Mouse (Mus musculus) layer of hippocampus, adult 11-12 months (tissue): ENCODE data around the gene Smndc1.
A peak's percentile ranks its signal among the peaks of the same experiment; 100 is the strongest.
"Not testable (repeated sequence)": the region's sequence is repeated elsewhere in the genome, so short reads cannot be mapped to it uniquely, and the experiment has no call there.

Experiments used
- DNase-seq: peaks from one replicate; pipeline ENCODE4 v3.0.0; 2022; ENCODE audit warnings: low spot score

The Smndc1 gene

DNA sequence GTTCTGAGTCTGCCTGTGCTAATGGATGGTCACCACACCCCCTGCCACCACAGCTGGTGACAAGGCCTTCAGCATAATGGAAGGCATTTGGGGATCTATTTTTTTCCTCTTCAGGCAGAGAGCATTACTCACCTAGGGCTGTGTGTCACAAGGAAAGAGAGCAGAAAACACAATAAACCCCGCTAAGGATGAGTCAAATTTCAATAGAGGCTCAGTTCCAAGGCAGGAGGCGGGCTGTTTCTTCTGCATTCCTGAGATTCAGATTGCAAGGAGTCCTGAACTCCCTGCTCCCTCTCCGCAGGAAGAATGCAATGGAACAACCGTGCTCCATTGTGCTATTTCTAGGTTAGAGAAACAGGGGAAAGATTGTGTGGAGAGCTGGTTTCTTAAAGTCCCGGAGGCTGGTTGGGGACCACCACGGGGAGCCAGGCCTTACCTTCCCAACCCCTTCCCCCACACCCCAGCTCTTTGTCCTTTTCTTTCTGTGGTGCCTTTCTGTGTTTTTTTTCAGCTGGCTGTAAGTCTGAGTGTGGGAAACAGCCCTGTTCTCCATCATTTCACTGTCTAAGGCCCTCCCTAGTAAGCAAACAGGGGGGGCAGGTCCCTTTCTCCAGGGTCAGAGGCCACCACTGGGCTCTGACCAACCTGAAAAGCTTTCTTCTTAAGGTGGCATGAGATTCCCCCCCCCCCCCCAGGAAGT, 21.9 kb upstream of the Smndc1 start:
- DNase-seq = peak; percentile 37

DNA sequence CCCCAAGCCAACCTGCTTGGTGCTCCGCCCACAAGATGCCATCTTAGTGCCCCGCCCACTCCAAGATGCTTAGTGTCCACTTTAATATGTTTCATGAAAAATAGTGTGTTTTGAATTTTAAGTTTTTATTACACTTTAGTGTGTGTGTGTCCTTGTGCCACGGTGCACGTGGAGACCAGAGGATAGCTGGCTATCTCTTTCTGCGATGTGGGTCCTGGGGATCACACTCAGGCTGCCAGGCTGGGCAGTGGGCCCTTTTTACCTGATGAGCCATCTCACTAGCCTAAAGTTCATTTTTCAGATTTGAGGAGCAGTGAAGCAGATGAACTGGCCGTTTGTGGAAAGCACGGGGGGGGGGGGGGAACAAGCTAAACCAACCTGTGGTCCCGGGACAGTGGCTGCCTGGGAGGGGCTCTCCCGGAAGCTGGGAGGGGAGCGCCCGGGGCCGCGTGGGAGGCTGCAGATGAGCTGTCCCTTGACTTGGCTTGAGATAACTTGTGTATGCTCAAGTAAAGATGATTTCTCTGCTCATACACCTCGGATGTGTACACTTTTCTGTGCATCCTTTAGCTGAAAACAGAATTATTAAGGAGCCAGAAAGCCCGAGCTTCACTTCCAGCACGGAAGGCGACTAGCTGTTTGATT, 19.4 kb upstream of the Smndc1 start:
- no peak for DNase-seq

DNA sequence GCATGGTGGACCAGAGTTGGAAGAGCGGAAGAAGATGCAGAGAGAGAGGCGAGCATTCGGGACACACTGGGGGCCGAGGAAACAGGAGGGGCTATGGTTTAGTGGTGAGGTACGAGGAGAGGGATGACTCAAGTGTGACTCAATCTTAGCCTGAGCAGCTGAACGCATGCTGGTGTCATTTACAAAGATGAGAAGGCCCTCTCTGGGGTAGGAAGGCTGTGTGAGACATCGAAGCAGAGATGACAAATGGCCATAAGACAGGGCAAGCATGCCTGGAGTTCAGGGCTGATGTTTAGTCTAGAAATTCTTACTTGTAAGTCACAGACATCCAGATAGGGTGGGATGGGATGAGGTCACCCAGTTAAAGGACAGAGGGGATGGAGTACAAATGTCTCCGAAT, 18.0 kb upstream of the Smndc1 start:
- no peak for DNase-seq

DNA sequence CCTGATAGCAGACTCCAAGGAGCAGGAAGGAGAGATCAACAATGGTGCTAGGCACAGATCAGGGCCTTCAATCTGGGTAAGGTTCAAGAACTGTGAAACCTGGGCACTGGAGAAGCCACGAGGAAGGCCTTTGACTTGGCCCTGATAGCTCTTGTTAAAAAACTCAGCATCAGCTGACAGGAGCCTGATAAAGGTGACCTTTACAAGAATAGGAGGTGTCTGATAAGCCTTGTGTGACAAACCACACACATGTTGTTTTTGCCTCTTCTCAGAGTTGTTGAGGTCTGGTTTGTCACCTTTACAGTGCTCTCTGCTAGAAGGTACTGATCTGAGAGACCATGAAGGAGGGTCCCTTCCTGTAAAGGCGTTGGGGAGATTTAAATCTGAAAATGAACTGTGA, 17.0 kb upstream of the Smndc1 start:
- no peak for DNase-seq

DNA sequence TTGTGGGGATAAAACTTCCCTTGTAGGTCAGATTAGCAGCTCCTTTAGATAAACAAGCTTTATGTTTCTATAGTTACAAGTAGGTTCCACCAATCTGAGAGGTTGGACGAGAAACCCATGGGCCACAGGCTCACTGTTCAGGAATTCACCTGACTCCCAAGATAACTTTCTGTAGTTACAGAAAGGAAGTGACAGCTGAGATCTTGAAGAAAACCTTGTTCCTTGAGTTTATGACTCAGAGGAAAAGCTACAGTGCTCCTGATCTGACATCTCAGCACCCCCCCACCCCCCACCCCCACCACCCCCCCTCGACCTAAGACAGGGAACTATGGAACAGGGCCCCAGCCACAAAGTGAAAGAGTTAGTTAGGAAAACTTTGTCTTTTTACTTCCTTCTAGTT, 15.4 kb upstream of the Smndc1 start:
- DNase-seq = no peak

DNA sequence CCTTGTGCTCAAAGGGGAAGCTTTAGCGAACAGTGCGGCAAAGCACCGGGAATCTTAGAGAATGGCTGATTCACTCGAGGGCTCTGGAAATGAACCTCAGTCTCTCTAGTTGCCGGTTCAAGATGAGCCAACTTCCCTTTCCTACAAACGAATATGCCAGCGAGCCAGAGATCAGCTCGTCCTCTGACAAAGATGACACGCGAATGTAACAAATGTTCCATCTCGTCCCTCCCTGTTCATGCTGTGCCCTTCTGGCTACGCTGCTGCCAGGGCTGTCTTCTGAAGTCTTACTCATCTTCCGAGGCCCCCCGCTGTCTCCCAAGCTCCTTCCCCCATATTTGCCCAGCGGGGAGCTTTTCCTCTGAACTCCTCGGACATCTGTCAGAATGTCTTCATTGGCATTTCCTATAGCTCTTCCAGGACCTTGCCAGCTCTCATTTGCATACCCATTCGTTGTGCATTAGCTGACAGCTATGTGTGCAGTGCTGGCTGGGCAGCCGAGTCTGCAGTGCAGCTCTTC, 14.5 kb upstream of the Smndc1 start:
- DNase-seq = no peak

DNA sequence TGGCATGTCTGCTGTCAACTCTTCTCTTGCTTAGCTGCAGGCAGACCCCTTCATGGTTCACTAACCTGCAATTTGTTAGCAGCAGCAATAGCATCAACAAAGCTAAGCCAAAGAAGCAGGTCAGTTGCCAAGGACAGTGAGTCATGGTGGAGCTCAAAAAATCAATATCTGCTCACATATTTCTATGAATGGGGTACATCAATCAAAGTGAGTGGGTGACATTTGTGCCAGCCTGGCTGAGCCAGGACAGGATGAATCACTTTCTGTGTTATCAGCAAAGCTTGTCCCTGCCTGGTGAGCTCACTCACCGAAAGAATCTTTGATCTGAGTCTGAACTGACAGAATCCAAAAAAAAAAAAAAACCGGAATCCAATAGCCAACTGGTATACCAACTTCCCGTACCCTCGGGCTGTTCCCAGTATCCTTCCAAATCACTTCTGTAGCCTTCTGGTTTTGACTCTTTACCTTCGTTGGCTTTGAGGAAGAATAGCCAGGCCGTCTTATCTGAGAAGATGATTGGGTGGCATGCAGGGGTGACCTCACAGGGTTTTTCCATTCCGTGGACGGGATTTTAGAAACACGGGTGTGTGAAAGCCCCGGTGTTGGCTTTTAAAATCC, 13.9 kb upstream of the Smndc1 start:
- DNase-seq = no peak

DNA sequence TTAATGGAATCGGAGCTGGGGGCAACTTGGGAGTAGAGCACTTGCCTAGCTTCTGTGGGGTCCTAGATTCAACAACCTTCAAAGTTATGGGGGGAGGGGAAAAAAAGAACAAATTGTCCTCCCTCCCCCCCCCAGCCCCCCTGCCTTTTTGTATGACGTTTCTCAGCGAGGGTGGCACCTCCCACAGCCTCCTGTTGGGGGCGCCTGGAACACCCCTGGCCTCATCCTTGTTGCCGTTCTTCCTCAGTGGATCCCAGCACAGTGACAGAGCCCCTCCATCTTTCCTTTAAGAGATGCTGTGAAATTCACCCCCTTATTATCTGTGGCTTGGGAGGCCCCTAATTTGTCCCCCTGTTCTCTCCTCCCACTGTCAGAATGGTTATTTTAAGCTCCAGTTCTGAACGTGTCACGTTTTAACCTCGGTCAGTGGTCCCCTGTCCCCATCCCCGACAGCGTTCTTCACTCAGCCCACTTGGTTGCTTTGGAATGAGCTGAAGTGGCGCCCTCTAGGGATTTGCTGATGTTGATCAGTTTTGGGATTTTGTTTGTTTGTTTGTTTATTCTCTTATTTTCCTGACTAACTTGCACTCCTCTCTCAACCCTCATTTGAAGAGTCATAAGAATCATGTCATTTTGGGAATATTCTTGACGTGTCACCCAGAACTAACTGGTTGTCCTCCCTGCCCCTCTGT, 12.5 kb upstream of the Smndc1 start:
- DNase-seq = no peak

DNA sequence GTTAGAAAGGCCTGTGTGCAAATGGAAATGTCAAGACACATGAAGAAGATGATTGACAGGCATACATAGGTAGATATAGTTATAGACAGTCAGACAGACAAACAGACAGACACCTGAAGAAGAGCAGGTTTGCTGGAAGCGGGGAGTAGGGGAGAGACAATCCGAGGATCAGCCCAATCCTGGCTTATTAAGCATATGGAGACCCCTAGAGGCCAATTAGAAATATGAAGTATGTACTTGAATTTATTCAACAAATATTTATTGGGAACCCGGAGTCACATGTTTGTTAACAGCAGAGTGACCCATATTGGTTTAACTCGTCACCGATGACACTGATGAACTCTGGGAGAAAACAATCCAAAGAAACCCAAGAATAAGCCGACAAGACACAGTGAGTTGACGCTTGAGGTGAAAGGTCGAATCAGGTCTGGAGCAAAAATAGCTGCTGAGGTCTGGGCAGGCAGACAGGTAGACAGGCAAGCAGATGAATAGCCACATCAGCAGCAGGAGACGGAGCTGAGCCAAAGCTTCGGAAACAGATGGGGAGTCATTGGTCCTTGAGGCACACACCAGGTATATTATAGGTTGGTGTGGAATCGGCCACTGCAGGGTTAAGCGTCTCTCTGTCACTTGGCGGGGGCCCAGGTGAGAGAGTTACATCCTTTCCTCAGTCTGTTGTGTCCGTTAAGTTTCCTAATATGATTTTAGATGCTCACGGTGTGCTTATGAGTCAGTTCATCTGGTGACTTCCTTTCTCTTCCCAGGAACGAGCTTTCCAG, 10.1 kb upstream of the Smndc1 start:
- DNase-seq = no peak

DNA sequence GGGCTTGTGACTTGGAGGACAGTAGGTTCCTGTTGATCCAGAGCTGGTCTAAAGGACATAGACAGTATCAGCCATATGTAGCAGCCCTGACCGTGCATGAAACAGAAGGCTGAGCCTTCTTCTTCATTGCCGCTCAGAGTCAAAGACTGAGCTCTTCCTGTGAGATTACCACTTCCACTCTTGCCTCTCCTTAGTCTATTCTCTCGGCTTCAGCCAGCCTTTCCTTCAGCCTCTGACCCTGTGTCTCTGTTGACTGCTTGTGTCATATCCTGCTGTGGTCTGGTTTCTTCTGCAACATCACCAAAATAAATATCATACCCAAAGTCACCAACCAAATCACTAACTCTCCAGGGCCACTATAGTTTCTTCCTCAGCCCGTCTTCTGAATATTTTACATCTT, 8.8 kb upstream of the Smndc1 start:
- no peak for DNase-seq

DNA sequence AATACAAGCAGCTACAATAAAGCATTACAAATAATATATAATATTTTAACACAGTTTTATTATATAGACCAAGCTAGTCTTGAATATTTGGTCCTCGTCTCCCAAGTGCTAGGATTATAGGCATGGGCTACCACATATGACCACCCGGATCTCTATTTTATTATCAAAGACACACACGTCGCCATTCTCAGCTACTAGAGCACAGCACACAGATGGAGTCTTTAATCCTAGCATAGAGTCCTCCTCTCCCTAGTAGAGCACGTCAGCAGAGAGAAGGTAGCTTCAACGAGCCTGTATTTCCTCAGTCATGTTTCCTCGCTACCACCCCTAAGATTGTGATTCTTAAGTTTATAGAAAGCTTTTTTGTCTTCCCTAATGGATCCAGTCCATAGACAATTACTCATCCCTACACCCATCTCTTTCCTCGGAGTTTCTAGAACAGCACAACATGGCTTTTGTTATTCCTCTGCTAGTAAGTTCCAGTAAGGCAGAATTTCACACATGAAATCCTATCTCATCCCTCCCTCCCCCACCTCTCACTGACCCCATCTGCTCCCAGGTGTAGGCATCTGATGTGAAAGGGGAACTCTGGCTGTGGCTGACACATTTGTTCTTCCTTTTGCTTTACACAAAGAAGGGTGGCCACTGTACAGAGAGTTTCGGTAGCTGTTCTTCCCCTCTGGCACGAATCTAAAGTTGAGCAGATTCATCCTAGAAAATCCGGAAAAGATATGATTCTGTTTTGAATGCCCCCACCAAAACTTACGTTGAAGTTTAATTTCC, 7.3 kb upstream of the Smndc1 start:
- DNase-seq = no peak

DNA sequence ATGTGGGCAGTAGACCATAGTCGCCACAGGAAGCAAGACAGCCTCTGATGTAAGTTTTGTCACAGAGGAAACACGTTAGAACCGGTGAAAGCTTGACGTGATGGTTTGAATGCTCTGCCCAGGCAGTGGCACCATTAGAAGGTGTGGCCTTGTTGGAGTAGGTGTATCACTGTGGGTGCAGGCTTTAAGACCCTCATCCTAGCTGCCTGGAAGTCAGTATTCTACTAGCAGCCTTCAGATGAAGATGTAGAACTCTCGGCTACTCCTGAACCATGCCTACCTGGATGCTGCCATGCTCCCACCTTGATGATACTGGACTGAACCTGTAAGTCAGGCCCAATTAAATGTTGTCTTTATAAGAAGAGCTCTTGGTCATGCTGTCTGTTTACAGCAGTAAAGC, 5.4 kb upstream of the Smndc1 start:
- DNase-seq = not testable (repeated sequence)

DNA sequence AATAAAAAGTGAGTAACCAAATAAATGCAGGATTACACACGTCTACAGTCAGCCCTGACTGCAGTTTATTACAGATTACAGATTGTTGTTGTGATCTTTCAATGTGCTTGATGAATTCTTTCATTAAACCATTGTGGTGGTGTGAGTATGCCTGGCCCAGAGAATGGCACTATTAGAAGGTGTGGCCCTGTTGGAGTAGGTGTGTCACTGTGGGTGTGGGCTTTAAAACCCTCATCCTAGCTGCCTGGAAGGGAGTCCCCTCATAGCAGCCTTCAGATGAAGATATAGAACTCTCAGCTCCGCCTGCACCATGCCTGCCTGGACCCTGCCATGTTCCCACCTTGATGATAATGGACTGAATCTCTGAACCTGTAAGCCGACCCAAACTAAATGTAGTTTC, 4.6 kb upstream of the Smndc1 start:
- DNase-seq = not testable (repeated sequence)

DNA sequence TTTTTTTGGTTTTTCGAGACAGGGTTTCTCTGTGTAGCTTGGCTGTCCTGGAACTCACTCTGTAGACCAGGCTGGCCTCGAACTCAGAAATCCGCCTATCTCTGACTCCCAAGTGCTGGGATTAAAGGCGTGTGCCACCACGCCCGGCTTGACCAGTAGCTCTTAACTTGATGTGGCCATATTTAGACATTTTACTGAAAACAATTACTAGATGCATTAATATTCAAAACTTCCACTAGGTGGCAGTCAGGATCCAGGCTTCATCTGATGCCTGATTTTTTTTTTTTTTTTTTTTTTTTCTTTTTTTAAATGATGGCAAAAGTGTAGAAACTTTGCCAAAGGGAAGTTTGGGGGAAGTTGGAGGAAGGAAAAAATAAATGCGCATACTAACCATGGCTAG, 4.2 kb upstream of the Smndc1 start:
- peak; percentile 51 for DNase-seq

DNA sequence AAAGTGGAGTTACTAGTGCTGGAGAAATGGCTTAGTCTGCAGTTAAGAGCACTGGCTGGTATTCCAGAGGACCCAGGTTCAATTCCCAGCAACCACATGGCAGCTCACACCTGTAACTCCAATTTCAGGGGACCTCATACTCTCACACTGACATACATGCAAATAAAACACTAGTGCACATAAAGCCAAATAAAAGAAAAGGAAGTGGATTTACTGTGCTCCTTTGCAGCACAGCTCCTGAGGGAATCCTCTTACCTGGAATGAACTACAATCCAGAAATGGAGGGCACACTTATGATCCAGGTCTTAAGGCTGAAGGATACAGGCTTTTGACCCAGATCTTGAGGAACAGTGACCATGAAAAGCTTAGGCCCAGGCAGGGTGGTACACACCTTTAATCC, 3.3 kb upstream of the Smndc1 start:
- no peak for DNase-seq

DNA sequence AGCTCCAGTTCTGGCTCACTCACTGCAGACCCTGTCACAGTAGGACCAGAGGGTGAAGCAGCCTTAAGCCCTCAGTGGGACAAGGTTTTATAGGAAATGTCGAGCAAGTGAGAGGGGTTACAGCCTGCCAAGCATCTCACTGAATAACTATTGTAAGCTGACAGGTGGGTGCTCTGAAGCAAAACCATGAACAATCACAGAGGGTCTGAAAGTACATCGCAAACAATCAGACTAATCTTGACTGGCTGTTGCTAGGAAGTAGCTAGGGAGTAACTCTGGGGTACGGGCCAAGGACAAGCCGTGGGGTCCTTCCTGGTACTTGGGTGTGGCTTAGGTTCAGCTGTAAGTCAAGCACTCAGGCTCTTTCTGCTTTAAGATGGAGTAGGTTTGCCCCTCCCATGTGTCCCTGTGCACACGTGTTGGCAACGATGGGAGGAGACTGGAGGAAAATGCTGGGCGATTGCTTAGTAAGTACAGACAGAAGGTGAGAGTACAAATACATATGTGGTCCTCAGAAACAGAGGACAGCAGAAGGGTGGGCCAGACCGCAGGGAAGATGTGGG, 2.5 kb upstream of the Smndc1 start:
- DNase-seq = no peak

DNA sequence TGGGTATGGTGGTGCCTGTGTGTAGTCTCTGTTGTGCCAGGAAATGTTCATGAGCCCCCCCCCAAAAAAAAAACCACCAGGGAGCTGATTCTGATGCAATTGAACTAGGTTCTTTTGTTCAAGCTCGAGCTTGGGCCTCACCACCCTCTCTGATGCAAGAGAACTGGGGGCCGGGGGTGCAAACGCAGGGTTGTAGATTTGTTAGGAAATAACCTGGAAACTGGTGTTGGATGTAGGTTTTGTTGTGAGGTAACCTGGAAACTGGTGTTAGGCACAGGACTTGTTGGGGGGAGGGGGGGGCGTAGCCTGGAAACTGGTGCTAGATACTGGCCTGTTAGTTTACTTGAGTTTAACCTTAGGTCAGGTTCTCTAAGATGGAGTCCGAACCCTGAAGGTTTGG, 1.4 kb upstream of the Smndc1 start:
- no peak for DNase-seq

DNA sequence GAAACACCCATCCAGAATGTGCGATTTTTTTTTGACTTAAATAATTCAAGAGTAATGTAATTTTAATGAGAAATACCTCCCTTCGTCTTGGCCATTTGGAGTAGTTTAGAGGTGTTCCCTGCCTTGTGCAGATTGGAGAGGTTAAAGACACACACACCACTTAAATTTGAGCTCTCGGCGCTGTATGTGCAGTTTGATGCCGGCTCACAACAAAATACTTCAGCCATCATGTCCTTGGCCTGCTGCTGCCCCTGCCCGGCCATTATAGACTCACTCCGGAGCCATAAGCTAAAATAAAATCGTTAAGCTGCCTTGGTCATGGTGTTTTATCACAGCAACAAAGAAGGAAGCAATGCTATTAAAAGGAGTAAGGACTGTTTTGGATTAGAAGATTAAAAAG, 1.0 kb upstream of the Smndc1 start:
- DNase-seq = no peak

DNA sequence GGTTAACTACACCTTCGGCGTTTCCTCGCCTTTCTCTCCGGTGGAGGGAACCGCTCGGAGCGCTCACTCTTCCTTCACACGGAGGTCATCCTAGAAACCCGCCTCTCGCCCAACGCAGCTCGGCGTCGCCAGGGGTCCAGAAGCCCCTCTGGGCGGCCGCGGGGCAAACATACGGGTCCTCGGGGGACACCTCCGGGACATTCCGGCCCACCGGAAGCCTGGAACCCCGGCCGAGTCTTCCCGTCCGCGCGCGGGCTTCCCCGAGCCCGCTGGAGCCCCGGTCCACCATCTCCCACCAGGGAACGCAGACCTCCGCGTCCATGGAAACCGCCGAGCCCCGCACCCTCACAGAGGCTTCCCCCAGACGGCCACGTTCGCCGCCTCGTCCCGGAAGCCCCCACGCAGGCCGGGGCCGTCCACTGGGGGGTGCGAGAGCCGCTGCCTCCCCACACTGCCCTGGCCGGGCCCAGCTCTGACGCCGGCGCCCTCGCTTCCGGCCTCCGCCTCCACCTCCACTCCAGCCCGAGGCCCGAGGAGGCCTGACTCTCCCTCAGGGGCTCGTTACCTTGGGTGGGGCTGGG, 437 bp downstream of the Smndc1 start:
- DNase-seq = no peak

DNA sequence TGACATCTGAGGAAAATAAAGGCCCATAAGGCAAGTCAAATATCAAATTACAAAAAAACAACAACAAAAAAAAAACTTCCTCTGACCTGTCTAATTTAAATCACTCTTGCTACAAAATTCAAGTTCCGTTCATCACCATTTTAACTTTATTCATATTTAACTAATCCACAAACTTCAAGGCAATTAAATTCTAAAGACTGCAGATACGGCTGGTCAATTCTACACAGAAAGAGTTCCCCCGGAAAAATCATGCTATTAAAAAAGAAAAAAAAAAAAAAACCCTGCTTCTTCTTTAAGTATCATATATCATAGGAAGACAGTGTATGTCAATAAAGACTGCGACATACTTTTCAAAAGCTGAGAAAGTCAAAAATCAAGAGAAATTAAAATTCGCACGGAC, 961 bp downstream of the Smndc1 start:
- no peak for DNase-seq

DNA sequence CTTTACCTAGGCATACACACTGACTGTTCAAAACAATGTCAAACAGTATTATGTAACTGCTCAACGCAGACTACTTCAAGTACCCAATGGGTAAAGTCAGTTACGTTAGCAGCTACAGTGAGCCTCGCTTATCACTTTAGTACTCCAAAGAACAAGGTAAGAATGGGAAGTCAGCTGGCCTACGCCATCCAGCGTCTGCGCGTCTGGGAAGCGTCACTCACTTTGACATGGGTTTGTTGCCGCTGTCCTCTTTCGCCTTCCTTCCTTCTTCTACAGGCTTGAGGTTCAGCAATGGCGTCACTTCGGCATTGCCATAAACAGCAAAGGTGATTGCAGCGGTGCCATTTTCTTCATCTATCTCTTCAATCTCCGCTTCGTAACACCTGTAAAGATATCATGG, 7.0 kb downstream of the Smndc1 start:
- DNase-seq = no peak
